Mouse (Mus musculus) C2C12 (cell line): ENCODE results near the gene Bloc1s6.

ENCODE experiments used
- CEBPB ChIP-seq: IDR thresholded peaks from one replicate; pipeline ENCODE4 v1.6.1; 2011; ENCODE audit warnings: low read depth, mild to moderate bottlenecking, control low read depth, moderate library complexity
- CTCF ChIP-seq: IDR thresholded peaks from one replicate; pipeline ENCODE4 v1.5.1; 2011; ENCODE audit not compliant: control insufficient read depth, insufficient read depth, insufficient read length
- MYOD1 ChIP-seq: IDR thresholded peaks from one replicate; pipeline ENCODE4 v1.6.1; 2011; ENCODE audit warnings: low read depth; ENCODE audit not compliant: control insufficient read depth, insufficient read length

DNA sequence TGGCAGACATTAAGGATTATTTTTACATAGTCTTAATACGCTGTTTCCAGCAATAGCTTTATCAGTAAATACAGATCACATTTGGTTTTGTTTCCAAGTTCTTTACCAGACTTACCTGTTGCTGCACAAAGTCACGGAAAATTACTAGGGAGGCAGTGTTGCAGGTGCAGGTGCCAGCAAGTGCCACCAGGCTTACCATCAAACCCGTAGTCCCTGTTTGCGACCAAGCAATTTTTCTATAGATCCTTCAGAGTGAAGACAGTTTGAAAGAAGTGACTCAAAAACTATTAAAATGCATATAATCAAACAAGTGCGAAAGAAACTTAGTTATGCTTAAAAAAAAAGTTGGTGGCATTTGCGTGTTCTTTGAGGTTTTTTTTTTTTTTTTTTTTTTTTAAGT lies 26.2 kb downstream of the Bloc1s6 start:
- TF ChIP-seq CTCF, result no peak
- no peak for TF ChIP-seq MYOD1
- TF ChIP-seq CEBPB, result no peak
